Mouse (Mus musculus): Measurements from ENCODE around the gene Taf6l.
"Not testable (repeated sequence)": the region's sequence is repeated elsewhere in the genome, so short reads cannot be mapped to it uniquely, and the experiment has no call there.

Taf6l gene

GRCm38 (mm10) chr19:8738911-8739310 is 47.3 kb downstream of the Taf6l start:
- DNase-seq (ENCODE audit: low spot score in 2 of 2), result no peak

DNA sequence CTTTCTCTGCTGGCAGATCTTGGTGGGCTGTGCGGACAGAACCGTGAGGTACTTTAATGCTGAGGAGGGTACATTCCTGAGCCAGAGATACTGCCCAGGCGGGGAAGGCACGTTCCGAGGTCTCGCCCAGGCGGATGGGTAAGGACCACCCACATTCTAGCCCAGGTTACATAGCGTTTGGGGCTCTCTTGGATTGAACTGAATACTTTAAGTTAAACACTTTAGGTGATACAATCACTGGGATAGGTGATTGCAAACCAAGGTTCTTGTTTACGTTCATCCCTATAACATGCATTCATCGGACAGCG is 50.1 kb downstream of the Taf6l start:
- DNase-seq (ENCODE audit: low spot score in 2 of 2), result no peak

DNA sequence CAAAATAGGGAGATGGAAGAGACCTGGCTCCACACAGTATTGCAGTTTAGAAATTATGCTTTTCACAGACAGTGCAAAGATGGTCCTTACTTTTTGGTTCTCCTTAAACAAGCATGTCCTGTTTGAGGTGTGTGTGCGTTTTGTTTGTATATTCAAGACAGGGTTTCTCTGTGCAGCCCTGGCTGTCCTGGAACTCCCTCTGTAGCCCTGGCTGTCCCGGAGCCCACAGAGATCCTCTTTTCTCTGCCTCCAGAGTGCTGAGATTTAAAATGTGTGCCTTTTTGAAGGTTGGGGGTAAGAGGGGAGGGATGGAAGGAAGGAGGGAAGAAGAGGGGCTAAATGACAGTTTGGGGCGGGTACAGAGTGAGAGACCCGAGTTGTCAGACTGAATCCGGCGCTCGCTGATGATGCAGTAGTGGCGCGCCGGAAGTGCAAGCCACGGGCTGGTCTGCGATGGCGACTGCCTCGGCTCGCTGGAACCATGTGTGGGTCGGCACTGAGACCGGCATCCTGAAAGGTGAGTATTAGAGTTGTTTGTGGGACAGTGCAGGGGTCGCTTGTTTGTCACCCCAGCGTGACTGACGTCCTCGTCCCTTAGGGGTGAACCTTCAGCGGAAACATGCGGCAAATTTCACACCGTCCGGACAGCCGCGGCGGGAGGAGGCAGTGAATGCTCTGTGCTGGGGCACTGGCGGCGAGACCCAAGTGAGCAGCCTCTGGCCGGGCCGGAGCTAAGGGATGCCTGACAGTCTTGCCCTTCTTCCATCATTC is 50.6 kb downstream of the Taf6l start, which contains the start of gene Wdr74:
TSS of gene Wdr74 (plus strand) at position 439 of the 771 bp plus-strand sequence.
- DNase-seq (ENCODE audit: low spot score in 2 of 2), result peak; percentile 70 to 91

DNA sequence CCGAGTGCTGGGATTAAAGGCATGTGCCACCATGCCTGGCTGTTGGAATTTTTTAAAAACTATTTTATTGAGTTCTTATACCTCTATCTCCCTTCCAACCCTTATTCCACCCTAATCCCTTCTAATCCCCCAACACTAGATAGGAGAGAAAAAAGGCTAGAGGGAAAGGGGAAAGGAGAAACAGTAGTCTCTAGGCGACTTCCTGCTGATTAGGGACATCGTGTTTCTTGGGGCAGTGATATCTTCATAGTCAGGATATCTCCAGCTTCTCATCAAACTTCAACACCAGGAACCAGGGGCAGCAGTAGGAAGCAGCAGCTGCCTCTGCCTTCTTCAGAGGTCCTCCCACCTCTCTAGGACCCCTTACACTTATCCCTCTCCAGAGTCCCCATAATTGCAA is 51.9 kb downstream of the Taf6l start:
- no peak for DNase-seq (ENCODE audit: low spot score in 2 of 2)

- not testable (repeated sequence) for DNase-seq (ENCODE audit: low spot score in 2 of 2)
Observed at GRCm38 (mm10) chr19:8728335-8729099, 57.7 kb downstream of the Taf6l start.

DNA sequence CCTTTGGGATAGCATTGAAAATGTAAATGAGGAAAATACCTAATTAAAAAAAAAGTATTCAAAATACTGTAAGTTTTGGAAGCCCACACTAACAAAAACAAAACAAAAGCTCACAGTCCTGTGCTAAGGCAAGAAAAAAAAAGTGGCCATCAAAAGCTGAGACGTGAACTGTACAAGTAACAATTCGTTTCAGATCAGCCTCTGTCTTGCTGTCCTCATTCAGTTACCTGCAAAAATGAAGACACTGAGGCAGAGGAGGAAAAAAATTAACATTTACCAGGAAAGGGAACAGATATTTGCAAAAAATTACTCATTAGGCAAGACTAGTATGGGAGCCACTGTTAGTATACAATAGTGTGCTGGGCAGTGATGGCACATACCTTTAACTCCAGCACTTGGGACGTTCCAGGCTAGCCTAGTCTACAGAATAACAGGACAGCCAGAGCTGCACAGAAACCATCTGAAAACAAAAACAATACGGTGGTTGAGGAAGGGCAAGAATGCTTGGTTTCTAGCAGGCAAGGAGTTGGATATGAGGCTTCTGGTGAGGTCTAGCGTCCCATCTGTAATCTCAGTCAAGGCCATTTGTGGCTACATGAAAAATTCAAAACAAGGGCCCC is 58.6 kb downstream of the Taf6l start:
- no peak for DNase-seq (ENCODE audit: low spot score in 2 of 2)

DNA sequence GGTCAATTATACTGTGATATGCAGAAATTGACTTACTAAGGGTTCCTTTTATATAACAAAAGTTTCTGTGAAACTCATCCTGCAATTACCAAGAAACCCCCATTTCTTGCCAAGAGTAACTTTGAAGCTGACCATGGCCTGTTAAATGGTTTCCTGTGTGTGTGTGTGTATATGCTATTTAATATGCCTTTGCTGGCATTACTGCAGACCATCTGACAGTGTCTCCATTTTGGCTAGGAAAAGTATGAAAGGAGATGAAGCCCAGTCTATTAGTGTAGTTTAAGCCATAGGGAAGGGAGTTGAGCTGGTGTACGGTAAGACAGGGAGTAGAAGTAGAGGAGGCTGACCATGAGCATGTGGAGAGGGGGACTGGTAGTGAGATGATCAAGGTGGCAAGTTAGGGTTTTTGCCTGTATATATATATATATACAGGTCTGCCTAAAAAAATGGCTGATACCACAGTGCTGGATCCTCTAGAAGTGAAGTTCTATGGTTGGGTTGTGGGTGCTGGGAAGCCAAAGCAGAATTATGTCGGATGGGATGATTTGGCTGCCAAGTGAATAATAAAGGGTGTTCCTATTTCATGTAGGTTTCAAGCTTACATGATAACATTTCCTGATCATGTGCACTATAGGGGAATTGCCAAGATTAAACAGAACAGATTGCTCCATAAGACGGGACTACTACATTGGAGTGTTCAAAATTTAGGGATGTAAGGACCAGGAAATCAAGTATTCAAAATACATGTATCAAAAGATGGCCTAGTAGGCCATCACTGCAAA is 59.4 kb downstream of the Taf6l start:
- DNase-seq (ENCODE audit: low spot score in 2 of 2), result no peak

DNA sequence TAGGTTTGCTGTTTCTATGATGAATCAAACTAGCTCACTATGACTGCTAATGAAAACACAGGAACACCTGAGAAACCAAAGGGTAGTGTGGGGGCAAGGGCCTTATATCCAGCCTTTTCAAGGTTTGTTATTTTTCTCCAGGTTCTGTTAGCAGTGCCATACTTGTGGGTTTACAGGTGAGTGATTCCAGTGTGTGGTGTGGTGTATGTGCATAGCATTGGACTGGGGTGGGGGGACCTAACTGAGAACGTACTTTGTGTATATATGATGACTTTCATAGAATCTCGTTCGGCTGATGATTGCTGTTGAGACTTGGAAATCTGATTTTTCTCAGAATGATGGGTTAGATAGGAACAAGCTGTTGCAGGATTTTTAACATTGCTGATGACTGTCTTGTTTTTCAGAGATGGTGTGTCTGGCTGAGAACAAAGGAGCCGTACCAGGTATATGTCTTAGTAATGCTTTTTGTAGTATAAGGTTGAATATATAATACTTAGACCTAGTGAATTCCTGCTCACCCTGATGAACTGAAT is 61.1 kb downstream of the Taf6l start:
- no peak for DNase-seq (ENCODE audit: low spot score in 2 of 2)

Measured in left cerebral cortex, adult 9 months (tissue).